Mouse (Mus musculus): Measurements from ENCODE around the gene Hoxc12.

DNA sequence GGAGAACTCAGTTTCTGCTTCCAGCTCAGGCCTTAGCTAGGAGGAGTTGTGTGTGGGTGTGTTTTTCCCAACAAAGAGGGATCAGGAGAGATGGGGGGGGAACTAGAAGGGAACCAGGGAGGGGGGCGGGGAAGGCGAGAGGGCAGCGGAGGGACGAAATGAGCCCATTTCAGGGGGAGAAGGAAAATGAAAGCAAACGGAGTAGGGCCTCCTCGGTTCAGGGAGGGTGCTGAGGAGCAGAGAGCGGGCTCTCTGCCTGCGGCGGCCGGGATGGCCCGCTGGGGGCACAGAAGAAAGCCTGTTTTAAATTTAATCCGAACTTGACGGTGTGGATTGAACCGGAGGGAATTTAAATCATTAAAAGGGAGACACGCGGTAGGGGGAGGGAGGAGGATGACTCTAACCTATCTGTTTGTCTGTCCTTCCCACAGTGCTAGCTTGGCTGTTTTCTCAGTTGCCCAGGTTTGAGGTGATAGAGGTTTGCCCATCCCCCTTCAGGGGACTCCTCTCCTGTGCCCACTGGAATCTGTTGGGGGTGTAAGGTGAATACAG, 40.9 kb downstream of the Hoxc12 start:
- TF ChIP-seq TAL1 (IDR thresholded peaks at IDR 0.05; ENCODE audit: low read length) (no peak), GATA1 (IDR thresholded peaks at IDR 0.05; ENCODE audit: low read length) (no peak)

Measured in erythroblast, embryonic 14.5 days (primary cell).